Mouse (Mus musculus) adrenal gland, postnatal 10 days (tissue): Measurements from ENCODE around the gene Rev3l. TPM values are rescaled to one million over a fixed set of nuclear protein-coding genes. Genes with fewer than 3 reads are reported as not detected.

Source experiments
- DNase-seq: peaks from one replicate; pipeline ENCODE4 v3.0.0; 2021; ENCODE audit warnings: mixed read lengths
- total RNA-seq, 2 experiments: library from RNA; stranded (reverse); gene quantifications; 2 replicates each; pipeline ENCODE4 v1.2.3; 2021

Gene Rev3l
- total RNA-seq, 2 experiments from 2014 or later: 24.7 to 36.4 TPM

DNA sequence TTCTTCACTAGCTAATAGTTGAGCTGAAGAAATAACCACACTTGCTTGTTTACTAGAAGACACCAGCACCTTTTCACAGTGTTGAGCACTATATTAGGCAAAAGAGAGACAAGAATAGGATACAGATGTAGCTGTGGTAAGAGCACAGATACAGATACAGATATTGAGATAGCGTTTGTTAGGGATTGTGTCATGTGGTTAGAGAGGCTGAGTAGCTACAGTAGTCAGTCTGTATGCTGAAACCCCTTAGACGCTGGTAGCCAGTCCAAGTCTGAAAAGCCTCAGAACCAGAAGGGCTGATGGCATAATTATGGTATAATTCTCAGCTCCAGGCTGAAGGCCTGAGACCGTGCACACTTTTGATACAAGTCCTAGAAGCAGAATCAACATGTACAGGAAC lies 53.3 kb downstream of the Rev3l start:
- no peak for DNase-seq

DNA sequence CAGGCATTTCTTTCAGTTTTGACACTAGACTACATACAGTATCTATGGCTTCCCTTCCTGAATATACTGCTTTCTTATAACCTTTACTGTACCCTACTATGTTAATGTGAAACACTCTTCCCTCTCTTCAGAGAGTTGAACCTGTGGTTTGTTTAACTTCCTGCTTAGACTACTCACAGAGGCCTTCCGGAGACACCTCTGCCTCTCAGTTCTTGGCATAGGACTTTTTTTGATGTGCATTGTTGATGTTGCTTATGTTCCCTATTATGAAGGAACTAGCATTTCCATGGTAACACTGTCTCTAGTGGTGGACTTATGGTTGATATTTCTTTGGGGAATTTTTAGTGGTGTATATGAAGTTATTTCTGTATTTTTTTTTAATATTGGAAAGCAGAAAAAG lies 61.4 kb downstream of the Rev3l start:
- no peak for DNase-seq

DNA sequence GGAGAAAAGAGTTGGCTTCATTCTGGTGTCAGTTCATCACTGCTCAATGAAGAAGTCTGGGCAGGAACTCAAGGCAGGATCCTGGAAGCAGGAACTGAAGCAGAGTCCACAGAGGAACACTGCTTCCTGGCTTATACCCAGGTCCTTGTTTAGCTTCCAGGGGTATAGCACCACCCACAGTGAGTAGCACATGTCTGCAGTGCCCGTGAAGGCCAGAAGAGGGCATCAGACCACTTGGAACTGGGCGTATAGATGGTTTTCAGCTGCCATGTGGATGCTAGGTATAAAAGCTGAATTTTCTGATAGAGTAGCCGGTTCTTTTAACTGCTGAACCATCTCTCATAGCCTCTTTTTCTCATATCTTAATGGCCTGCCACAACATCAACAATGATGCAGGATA lies 79.6 kb downstream of the Rev3l start:
- DNase-seq: peak; percentile 58

DNA sequence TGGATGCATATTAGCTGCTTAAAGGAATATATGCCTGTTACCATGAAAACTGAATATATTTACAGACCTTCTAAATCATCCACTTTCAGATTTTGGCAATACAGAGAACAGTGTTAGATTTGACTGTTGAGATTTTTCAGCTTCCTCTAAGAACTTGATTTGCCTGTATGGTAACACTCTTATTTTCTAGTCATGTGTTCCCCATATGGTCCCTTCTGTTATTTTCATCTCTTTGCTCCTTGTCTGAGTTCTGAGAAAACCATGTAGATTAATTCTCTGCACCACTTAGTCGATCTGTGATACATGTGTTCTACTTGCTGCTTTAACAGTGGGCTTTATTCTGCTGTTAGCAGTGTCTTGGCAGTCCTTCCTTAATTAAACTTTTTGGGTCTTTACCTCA lies 110.7 kb downstream of the Rev3l start:
- DNase-seq: no peak

DNA sequence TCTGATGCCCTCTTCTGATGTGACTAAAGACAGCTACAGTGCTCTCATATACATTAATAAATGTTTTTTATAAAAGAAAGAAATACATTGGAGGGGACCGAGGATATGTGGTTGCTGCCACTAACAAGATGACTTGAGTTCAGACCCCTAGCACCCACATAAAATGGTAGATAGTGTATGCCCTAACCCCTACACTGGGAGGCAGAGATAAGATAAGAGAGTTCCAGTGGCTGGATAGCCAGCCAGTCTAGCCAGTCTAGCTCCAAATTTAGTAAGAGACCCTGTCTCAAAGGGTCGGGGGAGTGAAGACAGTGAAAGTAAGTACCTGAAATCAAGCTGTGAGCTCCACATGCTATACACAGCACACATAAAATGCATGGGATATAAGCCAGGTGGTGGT lies 133.6 kb downstream of the Rev3l start:
- DNase-seq: no peak

DNA sequence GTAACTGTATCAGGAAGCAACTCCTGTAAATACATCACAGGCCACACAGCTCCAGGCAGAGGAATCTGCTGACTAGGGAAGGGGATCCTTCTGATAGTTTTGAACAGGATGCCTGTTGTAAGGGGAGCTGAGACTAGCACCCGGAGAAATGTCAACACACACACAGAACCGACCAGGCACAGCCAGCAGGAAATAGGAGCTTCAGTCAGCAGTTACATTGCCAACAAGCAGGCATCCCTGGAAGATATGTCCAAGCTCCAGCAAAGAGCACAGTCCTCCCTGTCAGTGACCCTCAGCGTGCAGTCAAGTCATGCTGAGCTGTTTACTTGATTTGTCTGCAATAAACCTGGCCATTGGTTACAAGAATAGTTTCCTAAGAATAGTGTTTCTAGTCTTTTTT lies 156.7 kb downstream of the Rev3l start:
- DNase-seq: no peak

DNA sequence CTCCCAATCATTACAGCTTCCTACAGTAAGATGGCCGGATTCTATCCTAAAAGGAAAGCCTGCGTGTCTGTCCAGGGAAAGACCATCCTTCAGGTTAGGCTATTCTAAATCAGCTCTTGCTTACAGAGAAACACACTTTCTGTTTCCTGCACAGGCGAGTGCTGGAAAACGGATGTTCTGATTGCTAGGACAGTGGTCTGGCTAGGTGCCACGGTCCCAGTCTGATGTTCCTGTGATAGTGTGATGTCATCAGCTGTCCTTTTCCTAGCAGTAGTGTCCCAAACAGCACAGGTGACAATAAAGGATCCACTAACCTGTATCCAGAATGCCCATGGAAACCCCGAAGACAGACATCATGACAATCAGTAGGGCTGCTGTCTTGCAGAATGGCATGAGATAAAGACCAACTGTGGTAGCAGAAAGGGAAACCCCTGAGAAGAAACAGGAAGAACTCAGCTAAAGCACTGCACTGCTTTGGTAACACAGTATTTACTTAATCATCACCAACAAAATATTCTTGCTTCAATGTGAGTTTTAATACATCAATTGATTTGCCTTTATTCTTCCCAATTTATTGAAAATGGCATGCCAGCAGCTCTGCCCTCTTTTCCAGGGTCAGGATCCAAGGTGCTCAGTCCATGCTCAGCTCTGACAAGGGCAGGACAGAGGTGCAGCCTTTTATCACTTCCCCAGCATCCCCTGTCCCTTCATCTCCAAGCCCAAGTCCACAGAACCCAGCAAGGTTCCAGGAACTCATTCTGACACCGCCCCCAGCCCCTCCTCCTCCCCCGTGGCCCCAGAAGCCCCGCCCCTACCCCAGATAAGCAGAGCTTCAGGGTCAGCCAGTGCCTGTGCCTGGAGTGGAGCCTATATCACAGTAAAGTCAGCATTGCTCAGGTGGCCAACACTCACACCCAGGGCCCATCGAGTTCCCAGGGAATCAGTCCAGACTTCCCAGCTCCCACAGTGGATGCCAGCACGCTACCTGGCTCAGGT lies 162.1 kb downstream of the Rev3l start:
- no peak for DNase-seq

DNA sequence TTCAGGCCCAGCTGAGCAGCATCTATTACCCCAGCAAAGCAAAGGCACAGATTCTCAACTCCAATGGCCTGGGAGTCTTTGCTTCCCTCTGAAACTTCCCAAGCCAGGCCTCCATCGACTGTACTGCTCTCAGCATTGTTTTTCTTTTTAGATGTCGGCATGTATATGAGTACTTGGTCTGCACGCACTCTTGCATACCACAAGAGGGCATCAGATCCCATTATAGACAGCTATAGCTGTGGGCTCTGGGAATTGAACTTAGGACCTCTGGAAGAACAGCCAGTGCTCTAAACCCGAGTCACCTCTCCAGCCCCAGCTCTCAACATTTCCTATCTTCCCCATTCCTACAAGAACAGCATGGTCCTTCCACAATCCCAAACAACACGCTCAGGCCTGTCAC lies 164.6 kb downstream of the Rev3l start:
- DNase-seq: no peak

DNA sequence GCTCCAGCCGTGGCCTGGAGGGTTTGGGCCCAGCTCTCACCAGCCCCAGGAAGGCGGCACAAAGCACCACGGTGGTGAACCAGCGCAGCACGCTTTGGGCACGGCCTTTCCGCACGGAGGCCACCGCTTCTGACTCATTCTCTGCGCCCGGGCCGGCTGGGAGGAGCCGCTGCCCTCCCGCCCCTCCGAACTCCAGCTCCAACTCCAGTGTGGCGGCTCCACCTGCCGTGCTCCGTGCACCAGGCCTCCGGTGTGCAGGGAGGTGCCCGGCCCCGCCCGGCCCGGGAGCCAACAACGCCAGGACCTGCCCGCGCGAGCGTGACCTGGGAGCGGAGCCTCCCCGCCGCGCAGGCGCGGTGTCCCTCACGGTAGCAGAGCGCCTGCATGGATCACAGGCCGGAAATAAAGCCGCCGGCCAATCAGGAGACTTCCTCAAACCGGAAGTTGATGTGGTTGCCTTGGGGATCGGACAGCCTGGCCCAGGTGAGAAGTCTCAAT lies 167.0 kb downstream of the Rev3l start, which contains the start of gene Mfsd4b4:
Gene Mfsd4b4 (minus strand): TSS at position 365 of the 498 bp plus-strand sequence.
- DNase-seq: peak; percentile 91

DNA sequence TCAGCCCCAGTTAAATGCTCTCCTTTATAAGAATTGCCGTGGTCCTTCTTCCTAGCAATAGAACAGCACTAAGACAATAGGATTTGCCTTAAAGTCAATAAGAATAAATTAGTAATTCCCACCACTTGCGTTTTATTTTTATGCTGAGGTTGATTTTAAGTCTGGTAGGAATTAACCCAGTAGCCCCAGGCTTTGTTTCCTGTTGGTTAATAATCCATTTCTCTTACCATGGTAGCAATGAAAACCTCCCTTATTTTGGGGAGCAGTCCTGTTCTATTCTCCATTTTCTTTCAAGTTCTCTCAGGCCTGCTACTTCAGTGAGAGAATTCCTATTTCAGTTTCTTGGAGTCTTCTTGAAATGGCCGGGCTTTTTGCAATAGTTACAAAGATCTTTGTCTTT lies 172.3 kb downstream of the Rev3l start:
- no peak for DNase-seq

DNA sequence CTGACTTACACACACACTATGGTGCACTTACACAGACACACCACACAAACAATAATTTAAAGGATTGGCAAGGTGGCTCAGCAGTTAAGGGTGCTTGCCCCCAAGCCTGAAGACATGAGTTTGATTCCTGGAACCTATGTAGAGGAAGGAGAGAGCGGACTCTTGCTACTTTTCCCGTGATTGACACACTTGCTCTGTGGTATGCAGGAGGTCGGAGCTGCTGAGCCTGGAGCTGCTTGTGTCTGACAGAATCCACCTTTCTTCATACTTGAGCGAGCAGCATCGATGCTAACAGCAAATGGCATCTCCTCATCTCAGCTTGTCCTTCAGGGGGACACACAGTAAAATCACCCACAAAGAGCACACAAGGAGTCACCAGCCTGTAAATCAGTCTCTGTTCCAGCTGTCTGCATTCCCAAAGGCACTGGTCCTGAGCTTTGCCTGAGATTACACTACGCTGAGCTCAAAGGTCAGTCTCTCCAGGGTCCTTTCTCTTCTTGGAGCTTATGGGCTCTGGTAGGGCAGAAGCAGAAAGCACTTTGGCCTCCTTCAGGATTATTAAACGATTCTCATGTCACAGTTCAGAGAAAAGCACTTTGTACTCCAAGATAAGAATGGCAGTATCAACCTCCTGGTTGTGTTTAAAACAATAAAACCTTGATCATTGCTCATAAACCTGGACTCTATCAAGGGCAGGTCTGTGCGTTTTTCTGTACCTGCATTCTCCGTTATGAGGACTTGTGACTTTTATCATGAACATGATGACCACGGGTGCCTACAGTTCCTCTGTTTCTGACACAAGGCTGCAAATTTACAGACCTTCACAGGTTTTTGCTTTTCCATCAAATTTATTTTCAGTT lies 175.1 kb downstream of the Rev3l start:
- no peak for DNase-seq

DNA sequence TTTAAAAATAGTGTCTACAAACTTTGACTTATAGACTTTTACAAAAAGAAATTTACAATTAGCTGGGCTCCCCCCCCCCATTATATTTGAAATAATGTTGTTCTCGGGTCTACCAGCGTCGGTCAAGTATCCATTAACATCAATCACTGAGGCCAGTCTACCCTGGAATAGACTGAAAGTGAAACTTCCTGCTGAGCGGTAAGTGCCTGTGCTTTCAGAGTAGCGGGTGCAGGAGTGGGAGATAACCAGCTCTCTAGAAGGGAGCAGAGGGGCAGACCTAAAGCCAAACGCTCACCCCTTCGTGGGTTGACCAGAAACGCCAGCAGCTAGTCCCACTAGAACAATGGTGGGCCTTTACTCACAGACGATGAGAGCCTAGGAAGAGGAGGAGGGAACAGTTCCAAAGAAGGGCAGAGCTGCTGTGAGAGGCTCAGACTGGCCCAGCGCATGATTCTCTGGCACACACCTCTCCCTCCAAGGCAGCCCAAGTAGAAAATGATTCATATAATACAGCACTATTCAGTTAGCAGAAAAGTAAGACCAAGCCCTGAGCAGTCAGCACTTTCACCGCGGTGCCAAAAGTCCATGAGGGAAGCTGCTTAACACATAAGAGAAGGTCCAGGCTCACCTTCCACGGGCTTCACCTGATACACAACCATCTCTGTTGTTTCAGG lies 177.0 kb downstream of the Rev3l start:
- DNase-seq: no peak

DNA sequence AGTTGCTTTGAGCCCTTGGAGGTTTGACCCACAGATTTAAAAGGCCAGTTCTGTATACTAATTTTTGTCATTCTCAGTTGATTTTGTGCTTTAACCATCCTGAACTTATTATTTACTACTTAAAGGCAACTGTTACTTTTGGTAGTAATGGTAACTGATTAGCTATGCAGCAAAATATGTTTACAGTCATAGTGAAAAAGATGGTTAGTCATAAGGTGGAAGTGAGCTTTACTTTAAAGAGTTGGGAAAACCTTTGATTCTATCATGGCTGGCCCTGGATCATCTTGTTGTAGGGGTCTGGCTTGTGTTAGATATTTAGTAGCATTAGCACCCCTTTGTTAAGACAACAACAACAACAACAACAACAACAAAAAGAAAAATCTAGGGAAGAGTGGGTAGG lies 180.7 kb downstream of the Rev3l start:
- DNase-seq: no peak

DNA sequence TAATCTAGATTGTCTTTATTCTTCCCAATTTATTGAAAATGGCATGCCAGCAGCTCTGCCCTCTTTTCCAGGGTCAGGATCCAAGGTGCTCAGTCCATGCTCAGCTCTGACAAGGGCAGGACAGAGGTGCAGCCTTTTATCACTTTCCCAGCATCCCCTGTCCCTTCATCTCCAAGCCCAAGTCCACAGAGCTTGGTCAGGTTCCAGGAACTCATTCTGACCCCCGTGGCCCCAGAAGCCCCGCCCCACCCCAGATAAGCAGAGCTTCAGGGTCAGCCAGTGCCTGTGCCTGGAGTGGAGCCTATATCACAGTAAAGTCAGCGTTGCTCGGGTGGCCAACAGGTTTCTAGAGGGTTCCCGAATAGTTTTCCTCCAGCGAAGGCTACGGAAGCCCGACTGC lies 192.6 kb downstream of the Rev3l start:
- DNase-seq: peak; percentile 16

Other genes with a start within 250 kb of the Rev3l start
- gene Traf3ip2, start 119.2 kb upstream of the Rev3l start, total RNA-seq: 10 to 100 TPM in 1 of 2 experiments, 1 to 10 TPM in 1; 9.9 to 20.0 TPM
- 1 to 10 TPM; 6.5 to 9.3 TPM for gene Mfsd4b4, start 167.1 kb downstream of the Rev3l start, total RNA-seq
- gene Mfsd4b2, start 194.8 kb downstream of the Rev3l start, total RNA-seq: under 1 TPM; 0.27 to 0.33 TPM
- 1 to 10 TPM; 4.5 to 6.2 TPM for gene Mfsd4b3, start 228.0 kb downstream of the Rev3l start, total RNA-seq